Mouse (Mus musculus) liver, adult (tissue): Measurements from ENCODE around the gene Siae.

ENCODE experiments used
- GATA4 ChIP-seq: IDR thresholded peaks from 2 replicates; pipeline ENCODE4 v1.6.1; 2014; ENCODE audit warnings: mild to moderate bottlenecking, low read length; ENCODE audit not compliant: insufficient replicate concordance

Siae gene

DNA sequence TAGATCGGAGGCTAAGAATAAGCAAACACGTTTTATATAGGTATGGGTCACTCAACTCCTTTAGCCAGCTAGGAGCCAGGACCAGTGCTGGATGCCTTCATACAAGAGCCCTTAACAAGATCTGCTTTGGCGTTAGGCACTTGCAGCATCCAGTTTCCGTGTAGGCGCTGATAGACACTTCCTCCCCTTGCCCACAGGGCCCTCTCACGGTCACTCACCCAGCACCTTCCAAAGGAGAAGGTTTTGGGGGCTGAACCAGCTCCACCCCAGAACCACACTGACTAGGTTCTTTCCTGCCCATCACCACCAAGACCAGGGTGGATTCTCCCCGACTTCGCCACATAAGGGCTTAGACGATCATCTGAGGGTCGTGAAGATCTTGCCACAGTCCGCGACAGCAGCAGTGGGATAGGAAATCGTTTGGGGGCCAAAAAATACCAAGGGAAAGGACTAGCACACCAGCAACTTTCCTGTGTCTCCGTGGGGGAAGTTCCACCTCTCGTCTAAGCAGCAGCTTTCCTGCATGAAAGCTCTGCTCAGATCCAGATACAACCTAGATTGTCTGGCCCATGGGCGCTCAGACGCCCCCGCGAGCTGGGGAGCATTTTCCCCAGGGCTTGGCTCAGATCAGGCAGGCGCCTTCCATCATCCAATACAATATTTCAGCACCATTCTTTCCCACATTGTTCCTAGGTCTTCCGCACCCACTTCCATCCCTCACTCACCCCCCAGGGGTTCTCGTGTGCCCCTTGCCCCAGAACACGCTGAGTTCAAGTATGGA is 3.6 kb upstream of the Siae start:
- no peak for TF ChIP-seq GATA4

DNA sequence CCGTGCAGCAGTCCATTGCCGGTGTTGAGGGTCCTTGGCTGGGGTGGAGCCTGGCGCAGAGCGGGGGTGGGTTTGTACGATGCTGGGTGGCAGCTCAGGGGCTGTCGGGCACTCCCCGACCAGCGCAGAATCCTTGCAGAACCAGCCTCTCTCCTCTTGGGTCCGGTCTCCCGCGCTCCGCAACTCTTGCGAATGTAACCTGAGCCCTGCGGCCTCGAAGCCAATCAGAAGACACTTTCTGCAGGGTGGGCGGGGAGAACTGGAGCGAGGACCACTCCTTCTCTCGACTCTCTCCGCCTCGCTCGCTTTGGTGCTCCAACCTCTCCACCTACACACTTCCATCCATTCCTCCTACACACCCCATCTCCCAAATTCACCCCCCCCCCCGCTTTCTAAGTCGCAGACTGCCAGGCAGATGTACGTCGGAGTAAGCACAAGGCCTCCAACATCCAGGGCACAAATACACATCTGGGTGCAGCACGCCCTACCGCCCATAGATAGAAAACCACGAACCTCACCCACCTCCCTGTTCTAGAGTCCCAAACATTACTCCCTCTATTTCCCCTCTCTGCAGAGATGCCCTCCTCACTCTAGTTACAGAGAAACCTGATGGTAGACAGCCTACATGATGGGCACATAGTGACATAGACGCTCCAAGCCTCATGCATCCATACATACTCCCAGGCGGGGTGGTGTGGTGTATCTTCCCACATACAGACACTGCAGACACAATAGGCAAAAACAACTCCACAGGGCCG is 2.8 kb upstream of the Siae start, which contains the start of gene Nrgn:
TSS of gene Nrgn (minus strand) at position 369 of the 758 bp plus-strand sequence.
- no peak for TF ChIP-seq GATA4

DNA sequence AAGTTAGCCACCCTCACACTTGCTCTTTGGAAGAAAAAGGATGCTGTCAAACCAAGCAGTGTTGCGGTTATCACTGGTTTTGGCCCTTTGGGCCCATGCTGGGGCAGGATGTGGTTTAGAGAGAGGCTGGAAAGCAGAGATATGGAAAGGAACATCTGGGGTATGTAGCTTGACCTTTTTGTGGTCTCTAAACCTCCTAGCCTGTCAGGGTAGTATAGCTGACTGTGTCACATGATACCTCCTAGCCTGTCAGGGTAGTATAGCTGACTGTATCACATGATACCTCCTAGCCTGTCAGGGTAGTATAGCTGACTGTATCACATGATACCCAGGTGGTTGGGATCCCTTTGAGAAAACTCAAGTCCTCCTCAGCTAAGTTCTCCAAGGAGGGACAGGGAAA is 1.2 kb upstream of the Siae start:
- TF ChIP-seq GATA4: no peak

DNA sequence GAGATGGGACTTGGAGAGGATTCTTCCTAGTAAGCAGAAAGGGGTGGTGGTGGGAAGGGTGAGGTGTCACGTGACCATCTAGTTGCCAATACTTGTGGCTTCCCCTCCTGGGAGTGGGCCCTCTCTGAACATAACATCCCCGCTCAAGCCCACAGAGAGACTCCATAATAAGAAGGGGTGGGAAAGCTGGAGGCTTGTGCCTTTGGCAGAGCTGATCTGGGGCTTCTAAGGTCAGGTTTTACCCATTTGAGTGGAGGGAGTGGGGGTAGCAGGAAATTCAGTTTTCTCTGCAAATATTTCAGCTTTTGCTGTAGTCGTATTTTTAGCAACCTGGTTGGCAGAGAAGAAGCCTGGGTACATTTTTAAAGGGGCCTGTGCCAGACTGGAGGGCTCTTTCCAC is 868 bp downstream of the Siae start:
- TF ChIP-seq GATA4: no peak

DNA sequence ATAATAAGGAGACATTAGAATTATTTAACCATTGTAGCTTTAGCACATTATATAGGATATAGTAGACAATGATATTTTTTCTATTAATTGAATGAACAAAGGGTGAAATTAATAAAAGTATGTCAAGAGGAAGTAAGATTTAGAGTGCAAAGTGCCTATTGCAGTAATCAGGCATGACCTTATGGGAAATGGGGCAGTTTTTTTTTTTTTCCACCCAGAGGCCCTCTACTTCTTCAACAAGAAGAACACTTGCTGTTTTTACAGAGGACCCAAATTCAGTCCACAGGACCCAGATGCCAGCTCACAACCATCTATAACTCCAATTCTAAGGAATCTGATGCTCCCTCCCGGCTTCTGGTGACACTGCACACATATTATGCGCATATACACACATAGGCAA is 5.1 kb downstream of the Siae start:
- TF ChIP-seq GATA4: no peak

DNA sequence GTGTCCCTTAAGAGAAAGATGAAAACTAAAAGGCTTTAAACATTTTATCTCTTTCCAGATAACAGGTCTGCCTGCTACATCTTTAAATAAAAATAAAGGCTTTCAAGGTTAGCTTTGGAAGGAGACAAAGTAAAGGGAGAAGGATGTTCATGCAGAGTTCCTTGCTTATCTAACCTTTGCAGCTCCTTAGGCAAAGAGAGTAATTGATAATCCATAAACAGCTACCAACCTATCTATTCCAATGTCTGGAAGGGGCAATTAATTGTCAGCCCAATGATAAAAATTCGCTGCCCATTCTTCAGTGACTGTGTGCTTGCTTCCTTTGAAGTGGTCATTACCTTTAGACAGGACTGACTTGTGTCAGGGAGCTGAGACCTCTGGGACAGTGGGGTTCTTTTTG is 8.3 kb downstream of the Siae start:
- no peak for TF ChIP-seq GATA4

DNA sequence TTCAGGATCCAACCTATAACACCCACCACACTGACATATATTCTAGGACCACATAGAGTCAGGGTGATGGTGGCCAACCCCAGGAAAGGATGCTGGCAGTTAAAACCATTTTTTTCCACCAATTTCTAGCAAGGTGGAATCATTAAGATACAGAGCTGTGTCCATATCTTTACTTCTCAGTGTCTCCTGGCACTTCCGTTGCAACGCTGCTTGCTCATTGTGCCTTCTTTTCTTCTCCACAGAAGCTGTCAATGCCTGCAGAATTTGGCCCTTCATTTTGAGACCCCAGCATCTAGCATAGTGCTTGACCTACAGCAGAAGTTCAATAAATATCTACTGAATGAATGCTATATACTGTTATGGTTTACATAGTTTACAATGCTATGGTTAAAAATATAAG is 11.5 kb downstream of the Siae start:
- no peak for TF ChIP-seq GATA4

DNA sequence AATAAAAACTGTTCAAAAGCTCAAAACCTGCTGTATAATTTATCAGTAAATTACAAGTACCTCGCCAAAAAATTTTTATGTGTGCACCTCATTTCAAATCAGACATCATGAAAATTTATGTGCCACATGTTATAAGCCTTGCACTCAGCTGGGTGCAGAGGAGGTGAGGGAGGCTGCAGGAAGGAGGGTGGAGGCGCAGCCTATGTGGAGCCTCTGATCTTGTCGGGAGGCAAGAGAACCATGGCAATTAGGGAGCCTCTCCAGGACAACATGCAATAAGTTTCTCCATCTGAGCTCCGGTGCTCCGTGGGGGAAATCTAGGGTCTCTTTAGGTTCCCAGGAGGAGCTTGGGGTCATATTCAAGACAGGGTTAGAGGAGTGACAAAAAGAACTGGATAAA is 12.0 kb downstream of the Siae start:
- no peak for TF ChIP-seq GATA4

DNA sequence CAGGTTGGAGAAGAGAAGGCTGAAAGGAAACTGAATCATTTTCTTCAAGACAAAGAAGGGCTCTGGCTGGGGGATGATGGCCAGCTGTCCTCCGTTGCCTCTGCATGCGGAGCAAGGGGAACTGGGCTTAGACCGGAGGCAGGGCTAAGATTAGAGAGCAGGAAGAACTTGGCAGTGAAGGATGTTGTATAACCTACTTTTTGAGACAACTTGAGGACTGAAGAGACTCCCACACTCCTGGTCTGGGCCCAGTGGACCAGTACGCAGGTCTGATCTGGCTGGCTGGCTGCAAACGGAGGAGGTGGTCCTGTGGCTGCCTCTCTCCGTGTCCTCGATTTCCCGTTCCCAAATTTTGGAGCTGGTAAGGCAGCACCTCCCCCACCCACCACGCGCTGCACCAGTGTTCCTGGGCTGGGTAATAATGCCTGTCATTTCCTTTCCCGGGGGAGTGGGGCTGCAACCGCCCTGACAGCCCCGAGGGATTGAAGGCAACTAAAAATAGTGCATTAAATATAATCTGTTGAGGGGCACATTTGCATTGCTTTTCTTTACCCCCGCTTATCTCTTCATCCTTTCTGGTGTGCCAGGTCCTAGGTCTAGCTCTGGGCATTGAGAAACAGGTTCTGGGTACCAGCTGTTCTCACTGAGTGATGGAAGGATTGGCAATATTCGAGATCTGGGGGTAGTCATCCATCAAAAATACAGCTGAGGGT is 12.6 kb downstream of the Siae start:
- no peak for TF ChIP-seq GATA4

DNA sequence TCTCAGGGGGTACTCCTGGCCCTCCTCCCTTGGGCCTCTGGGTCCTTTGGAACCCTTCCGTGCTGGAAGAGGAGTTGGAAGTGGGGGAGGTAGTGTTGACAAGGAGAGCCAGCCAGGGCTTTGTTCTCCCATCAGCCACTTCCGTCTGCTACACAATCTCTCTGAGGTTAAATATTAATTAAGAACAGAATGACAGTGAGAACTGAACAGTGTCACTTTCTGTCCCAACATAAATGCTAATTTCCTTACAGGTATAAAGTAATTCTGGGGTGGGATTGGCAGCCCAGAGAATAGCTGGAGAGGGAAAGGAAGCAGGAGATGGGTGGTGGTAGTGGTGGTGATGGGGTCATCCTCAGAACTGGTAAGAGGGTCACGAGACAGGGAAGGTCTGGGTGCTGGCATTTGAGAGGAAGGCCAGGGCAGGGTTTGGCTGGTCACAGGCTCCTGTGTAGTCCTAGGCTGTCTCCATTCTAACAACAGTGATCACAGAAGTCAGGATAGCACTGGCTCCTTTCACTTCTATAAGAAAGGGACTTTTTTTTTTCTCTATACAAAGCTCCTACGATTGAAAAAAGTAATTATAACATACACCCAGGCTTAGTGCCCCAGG is 13.2 kb downstream of the Siae start:
- TF ChIP-seq GATA4: no peak

DNA sequence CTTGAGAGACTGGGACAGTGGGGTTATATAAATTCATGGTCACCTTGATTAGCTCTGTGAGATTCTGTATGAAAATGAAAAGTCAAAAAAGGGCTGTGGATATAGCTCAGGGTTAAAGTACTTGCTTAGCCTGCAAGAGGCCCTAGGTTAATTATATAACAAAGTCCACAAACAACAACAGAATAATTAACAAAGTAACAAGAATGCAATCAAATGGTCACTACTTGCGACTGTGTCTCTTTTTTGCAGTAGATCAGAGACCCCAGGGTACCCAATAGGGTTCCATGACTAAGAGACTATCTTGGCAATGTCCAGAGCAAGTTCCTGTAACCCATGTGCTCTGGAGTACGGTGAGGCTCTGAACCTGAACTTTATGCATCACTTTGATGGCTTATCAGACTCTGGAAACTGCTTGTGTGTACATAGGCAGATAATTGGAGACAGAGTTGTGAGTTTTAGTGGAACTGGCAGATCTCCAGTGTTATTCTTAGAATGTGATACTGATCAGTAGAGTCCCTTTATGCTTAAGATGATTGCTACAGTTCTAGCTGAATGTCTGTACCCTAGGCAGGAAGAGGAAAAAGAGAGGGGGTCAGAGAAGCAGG is 13.8 kb downstream of the Siae start:
- no peak for TF ChIP-seq GATA4

DNA sequence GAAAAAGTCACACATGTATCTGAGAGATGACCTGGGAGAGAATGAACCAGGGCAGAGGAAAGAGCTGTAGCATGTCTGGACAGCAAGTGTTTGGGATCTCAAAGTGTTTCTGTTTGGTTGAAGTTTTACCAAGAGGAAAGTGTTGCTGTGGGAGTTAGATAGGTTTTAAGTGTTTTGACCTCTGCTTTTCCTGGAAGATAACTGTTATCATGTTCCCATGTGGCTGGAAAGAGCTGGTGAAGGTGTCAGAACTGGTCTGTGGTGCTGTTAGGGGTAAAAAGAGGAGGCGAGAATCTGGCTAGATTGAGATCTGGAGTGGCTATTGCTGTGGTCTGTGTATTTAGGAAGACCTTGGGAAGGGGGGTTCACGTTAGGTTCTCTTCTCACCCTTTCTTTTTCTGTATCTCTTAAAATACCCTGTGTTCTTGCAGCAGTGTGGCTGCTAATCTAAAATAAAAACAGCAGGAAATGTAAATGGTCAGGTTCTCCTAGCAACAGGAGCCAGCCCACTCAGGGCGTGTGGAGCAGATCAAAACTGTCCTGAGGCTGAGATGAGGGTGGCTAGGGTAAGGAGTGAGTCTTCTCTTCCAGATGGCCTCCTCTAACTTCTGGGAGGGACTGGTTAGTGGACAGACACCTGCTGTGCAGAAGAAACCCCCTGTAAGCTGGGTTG is 16.8 kb downstream of the Siae start:
- no peak for TF ChIP-seq GATA4

DNA sequence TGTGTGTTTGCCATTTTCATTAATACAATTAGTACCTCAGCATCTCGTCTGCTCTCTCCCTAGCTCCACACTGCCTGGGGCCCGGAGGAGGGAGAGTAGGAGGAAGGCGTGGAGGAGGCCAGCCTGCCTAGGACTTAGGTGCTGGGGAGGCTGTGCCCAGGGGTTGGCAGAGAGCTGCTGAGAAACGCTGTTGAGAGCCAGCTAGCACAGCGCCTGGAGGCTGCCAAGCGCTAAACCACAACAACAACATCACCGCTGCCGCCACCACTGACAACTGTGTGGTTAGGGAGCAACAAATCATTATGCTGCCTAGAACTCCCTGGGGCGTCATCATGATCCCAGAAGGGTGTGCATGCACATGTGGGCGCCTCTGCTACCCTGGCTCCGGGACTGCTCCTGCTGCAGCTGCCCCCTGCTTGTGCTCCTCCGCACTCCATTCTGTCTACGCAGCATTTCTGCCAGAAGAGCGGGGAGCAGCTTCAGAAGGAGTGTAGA is 21.0 kb downstream of the Siae start:
- TF ChIP-seq GATA4: no peak

DNA sequence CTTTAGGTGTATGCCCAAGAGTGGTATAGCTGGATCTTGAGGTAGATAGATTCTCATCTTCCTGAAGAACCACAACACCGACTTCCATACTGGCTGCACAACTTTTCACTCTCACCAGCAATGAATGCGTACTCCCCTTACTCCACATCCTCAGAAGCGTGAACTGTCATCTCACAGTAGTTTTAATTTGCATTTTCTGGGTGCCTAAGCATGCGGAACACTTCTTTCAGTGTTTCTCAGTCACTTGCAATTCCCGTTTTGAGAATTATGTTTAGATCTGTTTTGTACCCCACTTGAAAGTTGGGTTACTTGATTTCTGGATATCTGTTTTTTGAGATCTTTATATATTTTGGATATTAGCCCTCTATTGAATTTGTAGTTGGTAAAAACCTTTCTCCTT is 28.1 kb downstream of the Siae start:
- no peak for TF ChIP-seq GATA4
